Mouse (Mus musculus): ENCODE data around the gene Fermt3.

The Fermt3 gene

GRCm38 (mm10) chr19:6987904-6988285 lies 31.4 kb downstream of the Fermt3 start:
- DNase-seq, result no peak

GRCm38 (mm10) chr19:6987061-6987903 lies 32.0 kb downstream of the Fermt3 start, which contains the start of gene Vegfb:
Gene Vegfb (minus strand): TSS chr19:6987651.
- peak; percentile 84 for DNase-seq

GRCm38 (mm10) chr19:6985951-6986708 lies 33.1 kb downstream of the Fermt3 start:
- DNase-seq, result no peak

GRCm38 (mm10) chr19:6985300-6985699 lies 34.0 kb downstream of the Fermt3 start:
- DNase-seq, result no peak

- no peak for DNase-seq
Measured at GRCm38 (mm10) chr19:6983621-6984020, 35.6 kb downstream of the Fermt3 start.

- DNase-seq, result no peak
Measured at GRCm38 (mm10) chr19:6981465-6981864, 37.8 kb downstream of the Fermt3 start.

- DNase-seq, result peak; percentile 99
Measured at GRCm38 (mm10) chr19:6980381-6981093, 38.7 kb downstream of the Fermt3 start, which contains the start of gene Fkbp2. Gene Fkbp2 (minus strand): TSS chr19:6980501.

- peak; percentile 100 for DNase-seq
Measured at GRCm38 (mm10) chr19:6979486-6980380, 39.5 kb downstream of the Fermt3 start.

GRCm38 (mm10) chr19:6979001-6979479 lies 40.2 kb downstream of the Fermt3 start:
- peak; percentile 43 for DNase-seq

- no peak for DNase-seq
Measured at GRCm38 (mm10) chr19:6978639-6978974, 40.7 kb downstream of the Fermt3 start.

- no peak for DNase-seq
Measured at GRCm38 (mm10) chr19:6977759-6978638, 41.3 kb downstream of the Fermt3 start.

- DNase-seq, result peak; percentile 76
Measured at GRCm38 (mm10) chr19:6975537-6976521, 43.4 kb downstream of the Fermt3 start, which contains the start of gene Plcb3. Gene Plcb3 (minus strand): TSS chr19:6976470.

GRCm38 (mm10) chr19:6974211-6975205 lies 44.8 kb downstream of the Fermt3 start, which contains the start of gene Ppp1r14b:
Gene Ppp1r14b (plus strand): TSS chr19:6974968.
- peak; percentile 89 for DNase-seq

- no peak for DNase-seq
Measured at GRCm38 (mm10) chr19:6973581-6974190, 45.6 kb downstream of the Fermt3 start.

GRCm38 (mm10) chr19:6972247-6972917 lies 46.9 kb downstream of the Fermt3 start:
- DNase-seq, result no peak

GRCm38 (mm10) chr19:6971644-6972043 lies 47.6 kb downstream of the Fermt3 start:
- DNase-seq, result no peak

GRCm38 (mm10) chr19:6970460-6971085 lies 48.7 kb downstream of the Fermt3 start:
- no peak for DNase-seq
